Mouse (Mus musculus) urinary bladder, postnatal 25 days (tissue): ENCODE data around the gene Olfr314.
"Not testable (repeated sequence)": the region's sequence is repeated elsewhere in the genome, so short reads cannot be mapped to it uniquely, and the experiment has no call there.

Experiments
- DNase-seq: peaks from one replicate; pipeline ENCODE4 v3.0.0; 2022; ENCODE audit warnings: low spot score

The Olfr314 gene

GRCm38 (mm10) chr11:58782480-58783089 lies at the start of gene Olfr314:
Gene Olfr314 (plus strand): TSS chr11:58782952.
- no peak for DNase-seq

DNA sequence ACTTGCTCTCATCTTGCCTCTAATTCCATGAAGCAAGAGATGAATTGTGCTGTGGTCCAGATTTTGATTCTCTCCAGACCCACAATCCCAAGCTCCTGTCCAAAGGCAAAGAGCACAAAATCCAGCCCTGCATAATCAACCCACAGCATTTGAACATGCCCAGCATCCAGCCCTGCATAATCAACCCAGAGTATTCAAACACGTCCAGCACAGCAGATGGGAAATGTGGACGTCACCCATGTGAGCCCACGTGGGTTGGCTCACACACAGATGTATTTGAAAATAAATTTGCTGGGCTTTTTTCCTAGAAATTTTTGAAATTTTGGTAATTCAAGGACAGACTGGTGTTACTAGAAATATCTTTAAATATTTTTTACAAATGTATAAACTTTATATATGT lies 49.4 kb upstream of the Olfr314 start:
- DNase-seq, result no peak

DNA sequence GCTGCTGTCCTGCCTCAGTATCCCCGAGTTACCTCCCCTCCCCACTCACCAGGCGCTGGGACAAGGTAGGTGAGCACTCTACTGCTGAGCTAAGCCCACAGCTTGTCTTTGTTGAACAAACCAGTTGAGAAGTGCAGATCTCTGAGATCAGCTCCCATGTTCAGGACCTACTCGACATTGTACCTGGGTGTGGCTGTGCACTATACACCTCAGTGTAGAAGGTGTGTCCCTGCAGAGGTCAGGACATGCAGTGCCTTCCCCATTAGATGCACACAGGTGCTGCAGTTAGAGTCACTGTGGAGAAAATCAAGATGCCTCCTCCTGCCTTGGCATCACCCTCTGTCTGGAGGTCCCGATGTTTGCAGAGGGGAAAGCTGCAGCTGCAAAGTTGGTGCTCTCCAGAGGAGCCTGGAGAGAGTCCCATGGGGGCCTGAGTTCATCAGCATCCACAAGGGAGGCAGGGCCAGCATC lies 43.9 kb upstream of the Olfr314 start, which contains the start of gene Olfr317:
Gene Olfr317, minus strand, starts transcription at position 421 of the 471 bp plus-strand sequence.
- DNase-seq, result no peak

DNA sequence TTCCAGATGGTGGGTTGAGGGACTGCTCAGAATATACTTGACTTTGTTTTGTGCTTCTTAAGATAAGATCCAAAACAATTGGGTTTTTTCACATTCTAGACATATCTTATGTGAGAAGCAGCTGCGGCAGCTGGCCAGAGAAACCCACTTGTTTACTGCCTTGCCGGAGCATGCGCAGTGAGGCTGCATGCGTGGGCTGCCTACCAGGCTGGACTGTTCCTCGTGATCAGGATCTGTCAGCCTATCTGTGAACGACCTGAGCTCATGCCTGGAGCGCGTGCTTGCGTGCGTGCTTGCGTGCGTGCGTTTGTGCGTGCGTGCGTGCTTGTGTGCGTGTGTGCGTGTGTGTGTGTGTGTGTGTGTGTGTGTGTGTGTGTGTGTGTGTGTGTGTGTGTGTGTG lies 31.7 kb upstream of the Olfr314 start:
- DNase-seq, result not testable (repeated sequence)

- DNase-seq, result no peak
Measured at GRCm38 (mm10) chr11:58752434-58752833, 30.3 kb upstream of the Olfr314 start, which contains the start of gene Olfr316. Gene Olfr316 (plus strand): TSS chr11:58752734.

GRCm38 (mm10) chr11:58772888-58773287 lies 9.9 kb upstream of the Olfr314 start, which contains the start of gene Olfr315:
Gene Olfr315 (plus strand): TSS chr11:58773188.
- DNase-seq, result no peak

- DNase-seq, result no peak
Measured at GRCm38 (mm10) chr11:58784182-58784581, 1.4 kb downstream of the Olfr314 start.

DNA sequence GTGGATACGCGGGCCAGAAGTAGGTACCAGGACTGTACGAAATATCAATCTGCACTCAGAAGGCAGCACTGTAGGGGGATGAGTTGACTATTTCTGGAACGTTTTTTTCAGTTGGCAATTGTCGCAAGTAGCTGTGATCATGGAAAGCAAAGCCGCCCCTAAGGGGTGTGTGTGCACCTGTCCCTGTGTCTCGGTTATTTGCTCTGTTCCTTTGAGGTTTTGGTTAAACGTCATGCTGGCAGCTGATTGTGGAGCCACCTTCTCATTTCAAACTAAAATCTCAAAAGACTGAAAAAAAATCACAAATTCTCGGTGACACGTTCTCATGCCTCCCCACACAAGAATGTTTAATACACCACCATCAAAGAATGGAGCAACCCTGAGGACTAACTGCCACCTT lies 4.9 kb downstream of the Olfr314 start:
- DNase-seq, result no peak

DNA sequence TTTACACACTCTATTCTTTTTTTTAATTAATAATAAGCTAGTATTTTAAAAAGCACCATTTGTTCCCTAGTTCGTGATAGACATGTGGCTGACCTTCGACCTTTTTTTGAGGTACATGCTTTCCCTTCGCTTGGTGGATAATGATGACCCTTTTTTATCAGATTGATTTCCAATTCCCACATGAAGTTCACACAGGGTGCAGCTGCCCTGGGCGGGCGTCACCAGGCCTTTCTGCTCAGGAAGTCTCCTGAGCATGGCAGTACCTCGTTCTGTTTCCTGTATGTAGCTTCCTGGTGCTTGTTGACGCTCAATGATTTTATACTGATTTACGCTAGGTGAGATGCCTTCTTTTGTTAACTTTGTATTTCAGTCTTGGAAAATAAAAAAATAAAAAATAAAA lies 5.6 kb downstream of the Olfr314 start:
- DNase-seq, result no peak

- no peak for DNase-seq
Measured at GRCm38 (mm10) chr11:58789532-58789931, 6.8 kb downstream of the Olfr314 start.

DNA sequence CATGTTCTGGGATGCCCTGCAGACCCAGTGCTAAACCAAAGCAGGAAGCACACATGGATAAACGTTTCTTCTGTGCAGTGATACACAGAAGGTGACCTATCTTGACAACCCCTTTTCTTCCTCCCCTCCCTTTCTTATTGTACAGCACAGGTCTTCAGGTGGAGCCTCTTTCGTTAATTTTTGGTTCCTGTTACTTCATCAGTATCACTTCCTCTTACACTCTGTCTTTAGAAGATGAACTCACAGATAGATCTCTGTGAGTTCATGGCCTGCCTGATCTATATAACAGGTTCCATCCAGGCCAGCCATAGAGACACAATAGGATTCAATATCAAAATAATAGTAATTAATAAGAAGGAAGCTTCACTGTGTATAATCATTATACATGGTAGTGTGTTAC lies 7.3 kb downstream of the Olfr314 start:
- DNase-seq, result no peak

DNA sequence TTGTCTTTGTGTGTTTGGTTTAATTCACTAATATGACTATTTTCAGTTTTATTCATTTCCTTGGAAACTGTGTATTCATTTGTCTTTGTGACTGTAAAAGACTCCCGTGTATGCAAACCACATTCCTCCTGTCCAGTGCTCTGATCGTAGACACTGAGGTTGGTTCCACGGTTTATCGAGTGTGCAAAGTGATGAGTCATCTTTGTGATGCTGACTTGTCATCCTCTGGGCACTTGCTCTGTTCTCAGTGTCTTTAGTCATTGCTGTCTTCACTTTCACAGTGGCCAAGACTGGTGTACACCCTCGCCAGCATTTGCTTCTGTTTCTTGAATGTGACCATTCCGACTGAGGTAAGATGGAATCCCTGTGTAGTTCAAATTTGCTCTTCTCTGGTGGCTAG lies 7.9 kb downstream of the Olfr314 start:
- no peak for DNase-seq

- DNase-seq, result no peak
Measured at GRCm38 (mm10) chr11:58795856-58796255, 13.1 kb downstream of the Olfr314 start.

DNA sequence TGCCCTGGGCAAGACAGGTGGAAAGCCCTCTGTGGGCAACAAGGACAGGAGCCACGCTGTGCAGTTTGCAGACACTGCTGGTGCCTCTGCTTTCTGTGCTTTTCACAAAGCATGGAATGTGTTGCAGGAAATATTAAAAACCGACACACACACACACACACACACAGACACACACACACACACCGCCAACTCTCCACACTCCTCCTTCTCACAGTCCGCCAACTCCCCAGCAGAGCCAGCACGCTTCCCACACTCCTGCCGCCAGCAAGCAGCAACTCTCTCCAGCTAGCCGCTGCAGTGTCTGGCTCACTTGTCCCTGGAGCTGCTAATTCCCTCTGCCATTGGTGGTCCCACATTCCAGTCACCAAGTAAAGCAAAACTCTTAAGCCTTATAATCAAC lies 14.1 kb downstream of the Olfr314 start:
- DNase-seq, result no peak

DNA sequence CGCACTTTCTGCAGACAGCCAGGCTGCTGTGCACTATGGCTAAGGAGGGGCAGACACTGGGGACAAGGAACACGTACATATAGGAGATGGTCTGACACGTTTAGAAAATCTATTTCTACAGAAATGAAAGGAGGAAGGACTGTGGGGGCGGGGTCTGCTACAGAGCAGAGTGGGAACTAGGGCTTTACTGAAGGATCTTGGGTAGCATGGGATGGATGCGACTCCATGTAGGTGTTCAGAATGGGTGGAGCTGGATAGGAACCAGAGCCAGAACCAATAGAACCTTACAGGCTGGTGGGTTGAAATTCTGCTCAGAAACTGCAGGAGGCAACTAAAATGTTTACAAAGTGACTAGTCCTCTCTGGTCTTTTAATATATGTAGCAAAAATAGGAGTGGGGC lies 17.0 kb downstream of the Olfr314 start:
- no peak for DNase-seq

DNA sequence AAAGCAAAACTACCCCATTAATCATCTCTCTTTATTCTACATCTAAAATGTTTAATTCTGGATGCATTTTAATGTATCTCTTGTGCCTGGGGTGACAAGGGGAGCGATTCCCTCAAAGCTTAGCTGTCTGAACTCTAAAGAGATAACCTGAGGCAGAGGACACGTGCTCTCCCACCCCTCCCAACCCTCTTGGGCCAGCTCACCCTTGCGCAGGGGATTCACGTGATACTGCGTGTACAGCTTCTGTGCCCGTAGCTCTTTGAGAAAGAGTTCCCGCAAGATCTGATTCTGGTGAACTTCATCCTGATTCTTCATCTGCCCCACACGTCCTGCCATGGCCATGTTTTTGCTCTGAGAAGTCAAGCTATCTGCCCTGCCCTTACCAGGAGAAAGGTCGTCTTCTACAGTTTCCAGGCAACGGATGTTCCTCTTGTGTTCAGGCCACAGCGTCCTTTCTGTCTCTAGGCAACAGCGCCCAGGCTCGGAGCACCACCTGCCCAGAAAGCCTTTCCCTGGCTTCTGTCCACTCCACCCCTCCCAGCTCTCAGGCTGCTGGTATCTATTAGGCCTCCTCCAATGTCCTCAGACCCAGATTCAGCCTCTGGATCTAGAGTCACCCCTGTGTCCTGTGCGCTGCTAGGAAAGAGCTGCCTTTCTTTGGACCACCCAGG lies 18.9 kb downstream of the Olfr314 start, which contains the start of gene Fam183b:
Gene Fam183b, minus strand, starts transcription at position 403 of the 671 bp plus-strand sequence.
- no peak for DNase-seq

GRCm38 (mm10) chr11:58803871-58804270 lies 21.1 kb downstream of the Olfr314 start:
- DNase-seq, result no peak

DNA sequence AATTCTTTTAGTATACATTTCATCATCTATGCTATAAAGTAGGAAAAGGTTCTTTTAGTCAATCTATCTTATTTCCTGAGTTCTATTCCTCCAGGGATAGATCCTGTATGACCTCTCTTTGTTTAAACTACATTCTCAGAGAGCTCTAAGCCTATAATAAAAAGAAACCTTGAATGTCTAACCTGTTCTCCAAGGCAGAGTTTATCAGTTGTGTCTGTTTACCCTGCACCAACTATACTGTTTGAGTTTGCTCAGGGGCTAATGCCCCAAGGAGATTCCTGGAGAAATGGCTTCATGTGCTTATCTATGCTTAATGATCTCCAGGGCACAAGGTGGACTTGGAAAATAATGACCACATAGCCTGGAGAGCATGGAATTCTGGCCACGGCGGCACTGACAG lies 21.6 kb downstream of the Olfr314 start:
- DNase-seq, result no peak

DNA sequence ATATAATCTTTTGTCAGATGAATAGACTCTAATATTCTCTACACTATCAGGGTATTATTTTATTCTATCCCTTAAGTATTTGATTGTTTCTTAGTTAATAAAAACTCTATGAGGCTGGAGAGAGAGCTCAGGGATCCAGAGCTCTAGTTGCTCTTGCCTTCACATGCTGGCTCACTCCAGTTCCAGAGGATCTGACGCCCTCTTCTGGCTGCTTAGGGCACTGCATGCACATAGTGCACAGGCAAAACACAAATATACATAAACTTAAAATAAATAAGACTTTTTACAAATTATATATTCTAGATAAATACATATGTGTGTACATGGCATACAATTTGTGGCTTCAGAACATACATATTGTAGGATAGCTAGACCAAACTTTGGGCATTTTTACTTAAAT lies 29.2 kb downstream of the Olfr314 start:
- DNase-seq, result no peak

GRCm38 (mm10) chr11:58814700-58815099 lies 31.9 kb downstream of the Olfr314 start, which contains the start of gene Olfr313:
Gene Olfr313 (plus strand): TSS chr11:58815000.
- not testable (repeated sequence) for DNase-seq

DNA sequence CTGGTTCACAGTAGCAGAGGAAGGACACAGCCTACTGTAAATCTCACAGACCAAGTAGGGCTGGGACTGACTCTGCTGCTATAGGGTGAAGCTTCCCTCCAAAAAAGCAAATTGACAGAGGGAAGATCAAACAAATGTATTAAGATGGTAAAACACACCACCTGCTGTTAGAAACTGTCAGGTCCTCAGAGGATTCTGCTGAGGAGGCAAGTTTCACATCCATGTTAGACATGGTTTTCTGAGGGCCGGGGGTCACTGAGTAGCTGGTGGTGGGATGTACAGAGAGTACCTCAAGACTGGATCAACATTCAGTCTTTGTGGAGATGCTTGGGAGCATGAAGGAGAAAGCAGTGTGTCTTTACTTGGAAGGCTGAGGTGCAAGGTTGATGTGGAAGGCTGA lies 32.9 kb downstream of the Olfr314 start:
- DNase-seq, result no peak

- DNase-seq, result not testable (repeated sequence)
Measured at GRCm38 (mm10) chr11:58828937-58829336, 46.2 kb downstream of the Olfr314 start, which contains the start of gene Olfr312. Gene Olfr312 (plus strand): TSS chr11:58829237.

- DNase-seq, result no peak
Measured at GRCm38 (mm10) chr11:58829764-58830163, 47.0 kb downstream of the Olfr314 start.
